Comparison of ENCODE assay signal across 12 mouse cellular contexts in genomic region chr1:152617745-152618342, GRCm38 (mm10).
DNase-seq lines count a peak whose midpoint lies in the region; ATAC-seq and TF ChIP-seq lines count a peak whose summit lies in the region.
"Had no signal": no experiment of that assay in that cellular context is flagged by ENCODE, and none has a peak within 500 bp of the region (broad histone marks: within the 10 kb centered on the region; RNA-seq: fewer than 3 reads in every experiment).

No protein-coding gene starts in this region.

- H3K4me1 ChIP-seq in embryonic facial prominence, embryonic 12.5 days, result peaks cover 31% of the 10 kb centered on the region
- peaks cover 46% of the 10 kb centered on the region for H3K4me1 ChIP-seq in embryonic facial prominence, embryonic 10.5 days
- H3K4me1 ChIP-seq in lung, embryonic 16.5 days (replicated peaks; ENCODE audit: control insufficient read depth, insufficient read depth, low read length), result peaks cover 34% of the 10 kb centered on the region
- H3K4me1 ChIP-seq in intestine, postnatal 0 days (replicated peaks; ENCODE audit: control insufficient read depth, insufficient read depth, low read length), result peaks cover 21% of the 10 kb centered on the region
- H3K4me1 ChIP-seq in small intestine, adult 2 months (ENCODE audit: control insufficient read depth, insufficient read depth, insufficient read length, low read length), result peaks cover 4% of the 10 kb centered on the region

- no peaks in the 10 kb centered on the region for H3K27me3 ChIP-seq in embryonic facial prominence, embryonic 12.5 days
- H3K27me3 ChIP-seq in embryonic facial prominence, embryonic 10.5 days (replicated peaks; ENCODE audit: low read depth, poor library complexity, severe bottlenecking), result no peaks in the 10 kb centered on the region
- no peaks in the 10 kb centered on the region for H3K27me3 ChIP-seq in lung, embryonic 16.5 days (ENCODE audit: control insufficient read depth, insufficient read depth, low read depth, low read length)
- H3K27me3 ChIP-seq in intestine, postnatal 0 days (replicated peaks; ENCODE audit: control insufficient read depth, insufficient read depth, low read length), result no peaks in the 10 kb centered on the region
- no peaks in the 10 kb centered on the region for H3K27me3 ChIP-seq in small intestine, adult 2 months (ENCODE audit: control insufficient read depth, insufficient read depth, low read length)

- no peak for TF ChIP-seq POLR2A in small intestine, adult 2 months (IDR thresholded peaks at IDR 0.05; ENCODE audit: low read depth, low read length)

- 78% methylated on average over 10 of the region's 10 CpGs for WGBS in embryonic facial prominence, embryonic 12.5 days
- WGBS in embryonic facial prominence, embryonic 10.5 days, result 89% methylated on average over 10 of the region's 10 CpGs
- WGBS in lung, embryonic 16.5 days, result 49% methylated on average over 10 of the region's 10 CpGs
- 41% methylated on average over 10 of the region's 10 CpGs for WGBS in intestine, postnatal 0 days
- 59% methylated on average over 10 of the region's 10 CpGs for WGBS in small intestine, adult 2 months

- H3K9me3 ChIP-seq in embryonic facial prominence, embryonic 12.5 days, result no peaks in the 10 kb centered on the region
- H3K9me3 ChIP-seq in embryonic facial prominence, embryonic 10.5 days, result peaks cover 8% of the 10 kb centered on the region; the same call in 1 of the 2 replicates
- no peaks in the 10 kb centered on the region; the same call in 1 of the 2 replicates for H3K9me3 ChIP-seq in lung, embryonic 16.5 days (ENCODE audit: control insufficient read depth, low read length)
- no peaks in the 10 kb centered on the region for H3K9me3 ChIP-seq in intestine, postnatal 0 days (ENCODE audit: control insufficient read depth)
- H3K9me3 ChIP-seq: hindbrain, embryonic 13.5 days had no signal

- no peak overlapping the region for H3K4me3 ChIP-seq in embryonic facial prominence, embryonic 12.5 days
- H3K4me3 ChIP-seq in embryonic facial prominence, embryonic 10.5 days, result no peak overlapping the region
- H3K4me3 ChIP-seq in lung, embryonic 16.5 days (ENCODE audit: low read length), result no peak overlapping the region
- no peak overlapping the region for H3K4me3 ChIP-seq in intestine, postnatal 0 days (ENCODE audit: low read depth, low read length)
- no peak overlapping the region for H3K4me3 ChIP-seq in small intestine, adult 2 months (ENCODE audit: low read depth, low read length)
- H3K4me3 ChIP-seq: forebrain, embryonic 10.5 days; hindbrain, embryonic 13.5 days had no signal

- no peak for TF ChIP-seq CTCF in intestine, postnatal 0 days (IDR thresholded peaks at IDR 0.05; ENCODE audit: low read depth)
- no peak for TF ChIP-seq CTCF in small intestine, adult 2 months (IDR thresholded peaks at IDR 0.05; ENCODE audit: extremely low read depth, insufficient read length, insufficient replicate concordance, low read depth, low read length)

- no peak overlapping the region for H3K9ac ChIP-seq in embryonic facial prominence, embryonic 12.5 days
- H3K9ac ChIP-seq in lung, embryonic 16.5 days (ENCODE audit: low read length), result no peak overlapping the region
- no peak overlapping the region for H3K9ac ChIP-seq in intestine, postnatal 0 days (ENCODE audit: low read depth, low read length)
- H3K9ac ChIP-seq: hindbrain, embryonic 13.5 days had no signal

- ATAC-seq in embryonic facial prominence, embryonic 12.5 days (ENCODE audit: insufficient number of reproducible peaks, insufficient read depth, low FRiP score, low TSS enrichment), result no peak
- ATAC-seq in lung, embryonic 16.5 days (ENCODE audit: low read depth), result no peak
- ATAC-seq in intestine, postnatal 0 days, result no peak

- DNase-seq in embryonic facial prominence, embryonic 10.5 days (ENCODE audit: low spot score), result no peak
- DNase-seq in lung, adult 18-20 months, result no peak
- no peak for DNase-seq in spleen, postnatal 14 days (ENCODE audit: low spot score in 2 of 2)
- DNase-seq in adrenal gland, postnatal 14 days, result no peak
- DNase-seq: adrenal gland, postnatal 36 days; right cerebral cortex, postnatal 4 days had no signal

- no peaks in the 10 kb centered on the region; the same call in 1 of the 2 replicates for H3K36me3 ChIP-seq in embryonic facial prominence, embryonic 12.5 days
- peaks cover 84% of the 10 kb centered on the region for H3K36me3 ChIP-seq in embryonic facial prominence, embryonic 10.5 days (replicated peaks)
- no peaks in the 10 kb centered on the region; the same call in 1 of the 2 replicates for H3K36me3 ChIP-seq in lung, embryonic 16.5 days (ENCODE audit: control insufficient read depth, insufficient read depth, low read length)
- peaks cover 4% of the 10 kb centered on the region; the same call in 1 of the 2 replicates for H3K36me3 ChIP-seq in intestine, postnatal 0 days (ENCODE audit: control insufficient read depth, insufficient read depth)
- H3K36me3 ChIP-seq in small intestine, adult 2 months (ENCODE audit: control insufficient read depth, insufficient read depth, low read length), result no peaks in the 10 kb centered on the region
- H3K36me3 ChIP-seq: hindbrain, embryonic 13.5 days had no signal

- H3K4me2 ChIP-seq in embryonic facial prominence, embryonic 12.5 days (replicated peaks), result no peak overlapping the region
- no peak overlapping the region for H3K4me2 ChIP-seq in lung, embryonic 16.5 days (ENCODE audit: low read depth, low read length)
- H3K4me2 ChIP-seq in intestine, postnatal 0 days (replicated peaks; ENCODE audit: low read depth), result no peak overlapping the region
- H3K4me2 ChIP-seq: hindbrain, embryonic 13.5 days had no signal

- H3K27ac ChIP-seq in embryonic facial prominence, embryonic 12.5 days, result 0 out of 2 replicates have a peak overlapping the region, but pooled peaks have one; percentile 30
- H3K27ac ChIP-seq in embryonic facial prominence, embryonic 10.5 days (replicated peaks), result no peak overlapping the region
- H3K27ac ChIP-seq in lung, embryonic 16.5 days (ENCODE audit: low read length), result 0 out of 2 replicates have a peak overlapping the region, but pooled peaks have one; percentile 1
- H3K27ac ChIP-seq in intestine, postnatal 0 days (ENCODE audit: low read depth, low read length), result peak overlapping the region; percentile 80
- 0 out of 2 replicates have a peak overlapping the region, but pooled peaks have one; percentile 11 for H3K27ac ChIP-seq in small intestine, adult 2 months (ENCODE audit: insufficient read depth, low read depth, low read length)
- H3K27ac ChIP-seq: forebrain, embryonic 10.5 days had no signal
